Mouse (Mus musculus): ENCODE data around the gene Cdc25b.

The Cdc25b gene

DNA sequence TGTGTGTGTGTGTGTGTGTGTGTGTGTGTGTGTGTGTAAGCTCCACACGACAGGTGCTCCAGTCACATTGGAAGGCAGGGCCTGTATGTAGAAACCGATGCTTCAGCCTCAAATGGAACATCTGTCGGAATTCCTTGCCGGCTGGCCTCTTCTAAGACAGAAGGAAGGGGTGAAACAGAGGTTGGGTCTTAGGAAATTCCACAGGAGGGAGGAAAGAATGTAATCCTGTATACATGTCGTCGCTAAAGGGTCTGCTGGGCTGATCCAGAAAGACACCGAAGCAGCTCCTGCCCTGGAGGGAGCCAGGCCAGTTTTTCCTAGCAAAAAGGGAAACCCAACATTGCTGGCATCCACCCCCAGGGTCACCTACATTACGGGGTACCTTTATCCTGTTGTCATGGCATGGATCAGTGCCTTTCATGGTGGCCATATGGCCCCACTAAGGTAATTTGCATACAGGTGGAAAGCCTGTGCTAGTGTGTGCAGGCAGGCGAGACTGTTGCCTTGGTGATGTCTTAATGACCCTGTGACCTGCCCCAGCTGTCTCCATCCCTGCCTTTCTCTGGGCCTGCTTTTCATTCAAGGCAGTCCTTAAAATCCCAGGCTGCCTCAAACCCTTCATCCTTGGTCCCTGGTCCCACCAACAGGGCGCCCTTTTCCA lies 3.7 kb downstream of the Cdc25b start:
- DNase-seq (ENCODE audit: low spot score in 2 of 2): no peak

DNA sequence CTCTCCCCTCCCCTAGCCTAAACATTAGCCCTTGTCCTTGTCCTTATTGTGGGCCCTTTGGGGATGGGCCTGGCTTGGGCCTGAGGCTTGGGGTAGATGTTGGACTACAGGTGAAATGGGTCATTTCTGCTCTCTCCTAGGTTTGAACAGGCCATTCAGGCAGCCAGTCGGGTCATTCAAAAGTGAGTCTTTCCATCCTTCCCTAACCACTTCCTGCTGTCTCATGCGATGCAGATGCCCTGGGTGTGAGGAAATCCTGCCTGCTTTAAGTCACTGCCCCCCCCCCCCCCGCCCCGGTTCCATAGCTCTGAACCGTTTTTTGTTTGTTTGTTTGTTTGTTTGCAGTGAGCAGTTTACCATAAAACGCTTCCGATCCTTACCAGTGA lies 4.2 kb downstream of the Cdc25b start:
- DNase-seq (ENCODE audit: low spot score in 2 of 2): no peak

DNA sequence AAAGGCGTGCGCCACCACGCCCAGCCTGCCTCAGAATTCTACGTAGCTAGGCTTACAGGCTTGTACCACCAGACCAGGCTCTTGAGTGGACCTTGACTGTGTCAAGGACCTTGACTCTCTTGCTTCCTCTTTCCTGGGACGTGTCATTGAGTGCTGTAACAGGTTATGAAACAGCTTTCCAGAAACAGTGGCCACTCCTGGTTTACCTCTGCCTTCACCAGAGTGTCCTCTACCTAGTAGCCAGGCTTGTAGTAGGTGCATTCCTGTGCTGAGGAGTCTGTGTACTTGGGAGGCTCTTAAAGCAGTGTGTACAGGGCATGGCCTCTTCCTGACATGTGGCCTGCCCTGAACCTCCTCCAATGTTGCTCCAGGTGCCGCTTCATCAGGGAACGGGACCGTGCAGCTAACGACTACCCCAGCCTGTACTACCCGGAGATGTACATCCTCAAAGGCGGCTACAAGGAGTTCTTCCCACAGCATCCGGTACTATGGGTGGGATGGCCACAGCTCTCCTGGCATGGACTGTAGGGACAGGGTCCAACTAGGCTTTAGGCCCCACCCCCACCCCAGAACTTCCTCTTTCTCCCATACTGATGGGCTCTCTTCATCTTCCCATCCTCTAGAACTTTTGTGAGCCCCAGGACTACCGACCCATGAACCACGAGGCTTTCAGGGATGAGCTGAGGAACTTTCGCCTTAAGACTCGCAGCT lies 10.0 kb downstream of the Cdc25b start:
- DNase-seq (ENCODE audit: low spot score in 2 of 2): no peak

DNA sequence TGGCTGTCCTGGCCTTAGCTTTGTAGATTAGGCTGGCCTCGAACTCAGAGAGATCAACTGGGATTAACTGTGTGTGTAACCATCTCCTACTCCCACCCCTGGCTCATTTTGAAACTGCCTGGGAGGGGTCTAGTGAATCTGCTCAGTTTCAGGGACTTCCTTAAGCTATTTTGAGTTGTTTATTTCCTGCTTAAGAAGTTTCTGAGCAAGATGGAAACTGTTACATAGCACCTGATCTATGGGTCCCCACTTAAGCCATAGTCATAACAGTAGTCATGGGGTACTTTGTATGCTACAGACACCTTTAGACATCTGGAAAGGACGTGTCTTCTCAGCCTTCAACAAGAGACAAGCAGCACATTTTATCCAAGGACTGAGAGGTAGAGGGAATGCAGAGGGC lies 14.0 kb downstream of the Cdc25b start:
- no peak for DNase-seq (ENCODE audit: low spot score in 2 of 2)

DNA sequence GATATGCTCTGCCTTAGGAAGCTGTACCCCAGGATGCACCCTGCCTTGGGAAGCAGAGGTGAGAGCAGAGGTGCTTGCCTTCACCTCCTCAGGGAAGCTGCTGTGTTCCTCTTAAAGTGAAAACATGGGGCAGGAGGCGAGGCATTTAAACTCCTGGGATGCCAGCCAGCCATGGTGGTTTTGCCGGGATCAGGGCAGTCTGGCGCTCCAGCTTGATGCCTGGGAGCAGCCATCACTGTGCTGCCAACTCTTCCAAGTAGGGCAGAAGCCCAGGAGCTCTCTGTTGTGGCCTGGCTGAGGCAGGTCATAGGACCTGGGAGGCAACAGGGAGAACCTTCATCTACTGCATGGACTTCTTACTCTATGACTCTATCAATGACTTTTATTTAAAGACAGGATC lies 14.5 kb downstream of the Cdc25b start:
- DNase-seq (ENCODE audit: low spot score in 2 of 2): no peak

DNA sequence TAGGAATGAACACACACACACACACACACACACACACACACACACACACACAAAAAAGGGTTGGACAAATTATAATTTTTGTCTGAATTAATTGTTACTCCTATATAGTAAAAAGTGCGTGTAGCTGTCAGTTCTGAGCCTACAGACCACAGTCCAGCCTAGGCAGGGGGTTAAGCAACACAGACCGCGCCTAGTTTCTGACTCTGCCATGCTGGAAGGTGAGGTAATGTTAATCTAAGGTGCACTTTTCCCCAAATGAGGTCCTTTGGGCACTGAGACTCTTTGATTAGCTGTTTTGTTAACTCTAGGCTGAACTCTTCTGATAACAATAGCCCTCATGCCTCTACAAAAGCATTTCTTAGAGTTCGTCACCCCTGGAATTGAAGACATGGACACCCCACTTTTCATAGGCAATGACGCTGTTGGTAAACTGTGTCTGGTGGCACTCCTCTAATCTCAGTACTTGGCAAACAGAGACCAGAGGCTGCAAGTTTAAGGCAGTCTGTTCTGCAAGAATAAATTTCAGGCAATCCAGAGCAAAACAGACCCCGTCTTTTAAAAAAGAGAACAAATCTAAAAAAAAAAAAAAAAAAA lies 17.2 kb downstream of the Cdc25b start:
- no peak for DNase-seq (ENCODE audit: low spot score in 2 of 2)

DNA sequence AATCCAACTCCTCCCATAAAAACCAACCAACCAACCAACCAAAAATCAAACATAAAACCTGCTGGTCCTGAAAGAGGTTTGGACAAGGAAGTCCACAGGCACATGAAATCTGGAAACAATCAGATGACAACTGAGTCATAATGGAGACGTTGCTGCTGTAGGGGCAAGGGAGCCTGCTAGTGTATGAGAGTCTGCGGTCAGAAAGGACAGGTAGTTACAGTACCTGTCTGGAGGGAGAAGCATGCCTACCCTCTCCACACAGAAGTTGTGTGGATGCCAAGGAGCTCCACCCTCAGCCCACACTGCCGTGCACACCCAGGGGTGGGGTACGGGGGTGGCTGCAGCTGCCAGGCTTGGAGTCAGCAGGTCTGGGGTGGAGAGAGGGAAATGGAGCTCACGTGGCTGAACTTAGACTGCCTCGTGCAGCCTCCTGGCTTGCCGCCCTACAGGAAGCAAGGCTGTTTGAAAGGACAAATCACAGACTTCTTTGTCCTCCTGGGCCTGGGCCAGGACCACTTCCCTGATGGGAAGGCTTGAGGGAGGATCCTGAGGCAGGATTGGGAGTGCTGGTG lies 17.7 kb downstream of the Cdc25b start:
- peak; percentile 92 to 96 for DNase-seq (ENCODE audit: low spot score in 2 of 2)

DNA sequence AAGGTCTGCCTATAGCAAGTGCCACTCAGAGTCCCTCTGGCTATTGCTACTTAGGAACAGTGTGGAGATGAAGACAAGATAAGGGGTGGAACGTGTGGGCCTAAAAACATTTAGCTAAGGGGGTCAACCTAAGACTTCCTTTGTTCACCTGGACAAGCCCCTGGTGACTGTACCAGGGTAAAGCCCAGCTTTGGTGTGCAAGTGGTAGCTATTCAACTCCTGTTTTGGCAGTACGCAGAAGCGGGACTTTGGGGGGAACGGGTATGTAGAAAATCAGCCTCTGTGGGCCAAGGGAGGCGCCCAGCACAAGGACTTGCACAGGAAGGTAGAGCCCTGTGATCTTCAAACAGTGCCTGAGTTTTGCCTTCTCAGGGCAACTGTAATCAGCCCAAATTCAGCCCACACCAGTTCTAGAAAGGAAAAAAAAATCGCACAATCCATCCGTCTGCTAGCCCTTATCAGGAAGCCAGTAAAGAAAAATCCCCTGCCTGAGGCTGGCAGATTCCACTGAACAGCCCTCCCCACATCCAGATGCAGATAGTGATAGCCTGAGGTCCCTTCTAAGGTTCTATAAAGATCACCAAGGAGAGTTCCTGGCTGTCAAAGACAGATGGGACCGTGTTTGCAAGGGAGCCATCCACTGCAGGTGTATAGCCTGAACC lies 18.9 kb downstream of the Cdc25b start:
- DNase-seq (ENCODE audit: low spot score in 2 of 2): no peak

DNA sequence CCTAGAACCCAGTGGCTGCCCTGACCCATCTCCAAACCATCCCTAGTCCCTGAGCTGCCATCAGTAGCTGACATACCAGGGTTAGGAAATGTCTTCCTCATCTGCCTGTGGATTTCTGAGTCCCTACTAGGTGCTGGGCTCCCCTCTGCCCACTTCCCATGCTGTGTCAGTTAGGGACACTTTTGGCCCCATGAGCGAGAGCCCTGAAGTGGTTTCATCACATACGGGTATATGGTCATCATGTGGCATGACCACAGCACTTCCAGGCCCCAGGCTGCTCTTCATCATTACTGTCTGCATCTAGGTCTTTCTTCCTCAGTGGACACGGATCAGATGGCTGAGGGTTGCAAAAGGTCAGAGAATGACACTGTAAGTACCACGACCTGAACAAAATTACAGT lies 20.0 kb downstream of the Cdc25b start, which contains the start of gene Ap5s1:
TSS of gene Ap5s1 (plus strand) at position 301 of the 400 bp plus-strand sequence.
- DNase-seq (ENCODE audit: low spot score in 2 of 2): no peak

DNA sequence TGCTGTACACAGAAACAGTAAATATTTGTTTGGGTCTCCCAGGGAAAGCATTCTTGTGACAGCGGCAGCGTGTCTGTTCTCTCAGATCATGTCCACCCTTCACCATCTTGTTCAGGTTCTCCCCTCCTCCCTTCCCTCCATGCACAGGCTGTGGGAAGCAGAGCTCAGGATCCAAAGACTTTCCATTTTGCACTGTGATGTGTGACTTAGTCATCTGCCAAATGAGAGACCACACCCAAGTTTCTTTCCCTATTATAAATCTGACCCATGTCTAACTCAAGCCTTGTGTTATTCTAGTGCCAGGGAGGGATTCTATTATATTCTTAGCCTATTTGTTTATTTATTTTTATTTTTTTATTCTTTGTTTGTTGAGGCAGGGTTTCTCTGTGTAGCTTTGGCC lies 21.6 kb downstream of the Cdc25b start:
- DNase-seq (ENCODE audit: low spot score in 2 of 2): no peak

DNA sequence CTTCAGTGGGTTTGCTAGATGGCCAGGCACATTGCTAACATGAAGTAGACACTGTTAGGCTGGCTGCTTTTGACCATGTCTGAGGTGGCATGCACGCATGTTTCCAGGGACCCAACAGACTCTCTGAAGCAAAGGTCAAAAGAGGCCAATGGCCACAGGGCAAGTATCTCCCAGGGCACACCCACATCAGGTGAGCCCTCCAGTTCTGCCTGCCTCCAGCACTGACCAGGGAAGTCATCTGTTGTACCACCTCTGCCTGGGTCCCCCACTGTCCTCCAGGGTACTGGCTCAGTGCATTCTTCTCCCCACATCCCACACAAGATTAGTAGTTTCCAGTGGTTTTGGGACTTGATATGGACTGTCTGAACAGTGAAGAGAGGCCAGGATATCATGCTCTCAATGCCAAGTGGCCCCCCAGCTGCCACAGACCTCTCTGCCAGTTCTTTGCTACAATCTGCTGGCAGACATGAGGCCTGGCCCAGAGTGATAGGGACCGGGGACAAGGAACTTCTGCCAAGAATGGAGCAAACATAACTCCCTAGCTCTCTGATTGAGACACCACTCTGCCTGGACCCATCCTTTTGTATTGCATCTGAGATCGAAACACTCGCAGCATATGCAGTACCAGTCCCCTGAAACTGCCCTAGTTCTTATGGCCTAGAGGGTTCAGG lies 22.5 kb downstream of the Cdc25b start:
- DNase-seq (ENCODE audit: low spot score in 2 of 2): no peak

DNA sequence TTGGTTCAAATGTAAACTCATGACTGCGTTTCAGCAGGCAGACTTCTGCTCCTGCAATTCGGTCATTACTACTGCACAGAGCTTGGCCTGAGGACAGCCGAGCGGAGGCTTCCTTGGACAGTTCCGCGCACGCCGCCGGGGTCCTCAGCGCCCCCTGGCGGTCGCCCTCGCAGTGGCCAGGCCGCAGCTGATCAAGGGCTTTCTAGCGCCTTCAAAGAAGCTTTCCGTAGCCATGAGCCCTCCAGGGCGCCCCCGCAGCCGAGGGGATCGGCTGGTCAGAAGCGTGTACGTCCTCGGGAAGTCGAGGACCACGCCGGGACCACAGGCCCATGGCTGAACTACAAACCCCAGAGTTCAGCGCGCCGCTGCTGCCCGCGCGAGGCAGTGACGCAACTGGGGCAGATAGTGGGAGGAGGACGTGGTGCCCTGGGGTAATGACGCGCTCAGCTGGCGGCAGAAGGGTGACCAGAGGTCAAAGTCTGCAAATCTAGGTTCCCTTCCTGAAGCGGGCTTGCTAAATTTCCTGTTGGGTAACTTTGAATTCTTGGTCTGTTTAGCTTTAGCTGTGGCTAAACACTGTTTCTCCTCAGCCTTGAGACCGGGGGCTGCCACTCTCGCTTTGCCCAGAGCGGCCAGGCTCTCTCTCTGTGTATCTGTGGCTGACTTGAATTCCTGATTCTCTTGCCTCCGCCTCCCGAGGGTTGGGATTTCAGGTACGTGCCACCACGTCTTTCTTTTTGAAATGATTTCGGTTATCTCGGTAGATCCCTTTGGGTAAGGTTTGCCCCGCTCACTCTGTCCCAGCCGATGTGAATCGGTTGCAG lies 23.4 kb downstream of the Cdc25b start:
- peak; percentile 94 to 97 for DNase-seq (ENCODE audit: low spot score in 2 of 2)

DNA sequence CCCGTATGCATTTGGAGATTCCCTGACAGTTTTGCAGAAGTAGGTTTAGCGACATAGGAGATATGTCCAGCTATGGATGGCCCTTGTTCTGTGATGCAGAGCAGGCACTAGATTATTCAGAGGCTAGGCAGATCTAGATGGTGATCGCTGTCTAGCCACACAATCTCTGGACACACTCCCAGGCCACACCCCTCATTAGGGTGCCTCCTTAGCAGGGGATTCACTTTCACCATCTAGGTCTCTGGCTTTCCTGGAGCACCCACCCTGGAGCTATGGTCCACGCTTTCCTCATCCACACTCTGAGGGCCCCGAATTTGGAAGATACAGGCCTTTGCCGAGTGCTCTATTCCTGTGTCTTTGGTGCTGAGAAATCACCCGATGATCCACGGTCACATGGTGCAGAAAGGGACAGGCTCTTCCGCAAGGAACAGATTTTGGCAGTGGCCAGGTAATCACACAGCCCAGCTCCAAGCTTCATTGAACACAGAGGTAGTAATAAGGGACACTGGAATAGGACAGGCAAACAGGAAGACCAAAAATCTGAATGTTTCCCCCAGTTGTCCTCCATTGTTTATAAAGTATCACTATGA lies 24.4 kb downstream of the Cdc25b start:
- no peak for DNase-seq (ENCODE audit: low spot score in 2 of 2)

DNA sequence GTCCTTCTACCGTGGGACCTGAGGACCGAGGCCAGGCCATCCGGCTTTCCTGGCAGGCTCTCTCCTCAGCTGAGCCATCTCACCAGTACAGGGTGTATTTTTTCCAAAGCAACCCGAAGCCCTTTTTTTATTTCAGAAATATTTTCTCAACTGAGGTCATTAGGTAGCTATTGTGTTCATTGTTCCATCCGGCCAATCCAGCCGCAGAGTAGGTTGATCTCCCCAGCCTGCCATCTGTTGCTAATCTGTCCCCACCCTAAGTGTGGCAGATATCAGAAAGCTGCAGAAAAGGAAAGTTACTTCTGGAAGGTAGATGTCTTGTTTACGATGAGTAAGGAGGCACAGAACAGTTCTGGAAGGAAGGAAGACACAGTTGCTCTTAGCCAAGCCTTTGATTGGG lies 27.0 kb downstream of the Cdc25b start:
- no peak for DNase-seq (ENCODE audit: low spot score in 2 of 2)

DNA sequence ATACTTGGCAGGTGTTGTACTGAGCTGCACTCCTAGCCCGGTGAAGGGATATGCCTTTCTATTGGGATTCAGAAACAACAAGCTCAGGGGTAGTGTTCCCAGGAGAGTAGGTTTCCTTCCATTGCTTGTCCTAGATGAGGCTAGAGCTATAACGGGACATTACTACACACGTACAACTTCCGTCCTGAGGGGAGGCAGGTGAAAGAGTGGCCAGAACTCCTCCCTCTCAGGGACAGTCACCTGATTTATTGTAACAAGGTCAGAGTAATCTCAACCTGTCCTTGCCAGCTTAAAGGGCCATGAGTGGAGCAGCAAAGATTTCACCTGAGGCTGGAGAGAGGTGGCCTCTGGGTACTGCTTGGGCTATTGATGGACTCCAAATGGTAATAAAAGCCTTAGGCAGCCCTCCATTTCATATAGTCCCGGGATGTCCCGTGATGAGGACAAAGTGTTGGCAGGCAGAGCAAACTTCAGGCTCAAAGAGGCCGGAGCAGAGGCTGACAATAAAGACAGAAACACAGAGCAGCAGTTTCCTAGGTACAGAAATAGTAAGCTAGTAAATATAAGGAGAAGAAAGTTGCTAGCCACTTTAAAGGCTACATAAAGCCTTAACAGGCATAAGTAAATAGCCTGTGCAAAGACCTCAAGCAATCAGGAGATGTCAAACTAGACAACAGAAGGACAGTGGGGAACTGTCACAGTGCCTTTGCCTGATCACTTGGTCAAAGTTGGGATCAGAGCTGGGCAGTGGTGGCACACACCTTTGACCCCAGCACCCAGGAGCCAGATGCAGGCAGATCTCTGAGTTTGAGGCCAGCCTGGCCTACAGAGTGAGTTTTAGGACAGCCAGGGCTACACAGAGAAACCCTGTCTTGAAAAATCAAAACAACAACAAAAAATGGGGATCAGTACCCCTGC lies 29.5 kb downstream of the Cdc25b start:
- no peak for DNase-seq (ENCODE audit: low spot score in 2 of 2)

DNA sequence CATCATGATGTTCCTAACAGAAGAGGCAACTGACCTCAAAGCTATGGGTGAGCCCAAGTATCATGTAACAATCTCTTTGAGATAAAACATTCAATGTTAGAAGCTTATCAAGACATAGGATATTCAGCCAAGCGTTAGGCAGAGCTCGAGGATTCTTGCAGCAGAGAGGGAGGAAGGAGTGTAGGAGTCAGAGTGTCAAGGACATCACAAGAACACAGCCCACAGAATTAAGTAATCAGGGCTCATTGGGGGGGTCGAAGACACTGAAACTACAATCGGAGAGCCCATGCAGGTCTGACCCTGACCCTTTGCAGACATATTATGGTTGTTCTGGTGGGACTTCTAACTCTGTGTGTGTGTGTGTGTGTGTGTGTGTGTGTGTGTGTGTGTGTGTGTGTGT lies 33.3 kb downstream of the Cdc25b start:
- DNase-seq (ENCODE audit: low spot score in 2 of 2): no peak

DNA sequence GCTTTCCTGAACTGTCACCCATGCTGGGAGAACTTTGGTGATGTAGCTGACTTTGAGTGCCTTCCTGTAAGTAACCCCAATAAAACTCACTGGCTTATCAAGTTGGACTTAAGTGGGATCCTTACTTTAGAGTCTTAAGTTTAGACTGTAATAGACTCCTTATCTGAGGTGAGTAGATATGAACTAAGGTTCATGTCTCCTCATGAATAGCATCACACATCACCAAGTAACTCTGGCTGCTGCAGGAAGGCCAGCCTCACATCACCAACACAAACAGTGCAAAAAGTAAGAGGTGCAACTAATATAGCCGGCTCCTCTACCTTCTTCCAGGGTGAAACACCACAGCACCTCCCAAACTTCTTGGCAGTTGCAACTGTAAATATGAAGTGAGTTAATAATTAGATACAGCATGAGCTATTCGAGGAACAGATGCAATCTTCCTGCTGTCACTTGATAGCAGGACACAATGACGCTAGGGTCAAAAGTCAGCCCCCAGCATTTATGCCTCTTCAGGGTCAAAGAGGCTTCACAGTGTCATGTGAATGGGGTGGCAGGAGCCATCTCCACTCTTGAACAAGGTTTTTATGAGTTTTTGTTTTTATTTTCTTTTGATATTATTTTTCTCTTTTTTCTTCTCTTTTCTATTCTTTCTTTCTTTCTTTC lies 35.2 kb downstream of the Cdc25b start:
- no peak for DNase-seq (ENCODE audit: low spot score in 2 of 2)

DNA sequence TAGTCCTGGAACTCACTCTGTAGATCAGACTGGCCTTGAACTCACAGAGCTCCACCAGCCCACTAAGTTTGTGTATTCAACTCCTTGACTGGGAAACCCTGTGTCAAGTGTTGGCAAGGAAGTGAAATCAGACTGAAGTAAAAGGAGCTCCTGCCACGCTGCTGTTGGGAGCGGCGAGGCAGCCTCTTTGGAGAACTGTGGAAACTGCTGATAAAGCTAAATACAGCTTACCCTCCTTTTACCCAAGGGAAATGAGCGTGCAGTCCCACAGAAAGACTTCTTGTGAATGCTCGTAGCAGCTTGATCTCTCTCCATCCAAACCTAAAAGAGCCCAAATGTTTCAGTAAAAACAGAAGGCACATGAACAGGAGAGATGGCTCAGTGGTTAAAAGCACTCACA lies 35.8 kb downstream of the Cdc25b start:
- DNase-seq (ENCODE audit: low spot score in 2 of 2): no peak

DNA sequence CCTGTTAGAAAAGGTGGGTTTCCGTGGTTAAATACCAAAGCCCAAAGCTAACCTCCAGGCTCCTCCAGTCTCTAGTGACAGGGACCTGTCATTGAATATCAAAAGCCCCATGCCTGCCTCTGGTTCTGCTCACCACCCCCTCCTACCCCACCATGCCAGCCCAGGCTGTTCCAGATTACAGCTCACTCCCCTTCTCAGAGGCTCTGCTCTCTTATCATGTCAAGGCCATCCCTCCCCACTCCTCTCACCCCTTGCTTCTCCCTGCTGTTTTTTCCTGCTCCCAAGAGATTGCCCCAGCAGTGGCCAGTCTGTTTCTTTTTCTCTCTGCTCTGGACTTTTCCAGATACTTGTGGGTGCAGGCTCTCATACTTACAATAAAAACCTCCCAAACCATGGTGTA lies 36.8 kb downstream of the Cdc25b start:
- no peak for DNase-seq (ENCODE audit: low spot score in 2 of 2)
